Mouse (Mus musculus): ENCODE data around the gene Thsd7a.
A peak's percentile ranks its signal among the peaks of the same experiment; 100 is the strongest.

The Thsd7a gene

DNA sequence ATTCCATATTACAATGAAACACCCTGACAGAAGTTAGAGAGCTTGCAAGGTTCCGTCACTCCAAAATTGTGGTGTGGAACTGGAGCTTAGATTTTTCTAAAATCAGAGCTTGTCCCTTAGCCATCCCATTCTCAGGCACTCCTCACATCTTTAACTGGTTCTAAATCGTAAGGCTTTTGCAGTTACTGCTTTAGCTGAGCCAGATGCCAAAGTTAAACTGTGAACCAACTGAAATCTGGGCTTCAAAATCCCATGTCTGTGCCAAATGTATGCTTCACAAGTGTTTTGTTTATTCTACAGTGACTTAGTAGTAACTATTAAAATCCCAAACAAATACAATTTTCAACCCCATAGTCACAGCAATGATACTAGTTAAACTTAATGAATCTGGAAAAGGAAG is 242.3 kb downstream of the Thsd7a start:
- peak; percentile 49 for DNase-seq (ENCODE audit: low read depth, low spot score)

DNA sequence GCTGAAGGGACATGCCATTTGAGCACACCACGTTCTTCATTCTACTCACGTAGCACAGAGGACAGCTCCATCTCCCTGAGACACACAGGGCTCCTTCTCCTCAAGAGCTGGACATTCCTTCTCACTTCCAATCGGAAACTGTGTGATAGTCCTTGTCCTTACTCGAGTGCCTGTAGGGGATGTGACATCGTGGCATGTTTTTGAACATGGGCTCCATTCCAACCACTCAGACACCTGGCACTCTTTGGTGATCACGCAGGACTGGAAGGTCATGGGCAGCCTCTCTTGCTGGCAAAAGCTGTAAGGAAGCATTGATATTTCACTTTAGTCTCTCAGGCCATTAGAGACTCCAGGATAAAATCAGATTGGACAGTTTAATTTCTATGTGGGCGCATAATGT is 245.3 kb downstream of the Thsd7a start:
- no peak for DNase-seq (ENCODE audit: low read depth, low spot score)

DNA sequence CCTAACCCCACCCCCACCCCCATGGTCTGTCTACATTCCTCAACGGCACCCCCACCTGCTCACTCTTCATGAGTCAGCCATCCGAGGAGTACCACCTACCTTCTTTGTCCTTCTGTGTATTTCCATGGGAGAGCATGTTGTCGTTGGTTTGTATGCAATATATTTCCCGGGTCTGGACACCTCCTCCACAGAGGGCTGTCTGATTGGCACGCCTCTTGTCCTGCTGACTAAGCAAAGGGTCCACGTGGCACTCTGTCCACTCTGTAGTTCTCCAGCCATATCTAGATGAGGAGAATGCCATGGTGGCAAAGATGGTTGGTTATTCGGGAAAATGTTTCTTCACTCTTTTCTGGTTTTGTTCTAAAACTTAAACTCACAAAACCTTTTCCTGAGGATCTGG is 248.3 kb downstream of the Thsd7a start:
- DNase-seq (ENCODE audit: low read depth, low spot score) = no peak

DNA sequence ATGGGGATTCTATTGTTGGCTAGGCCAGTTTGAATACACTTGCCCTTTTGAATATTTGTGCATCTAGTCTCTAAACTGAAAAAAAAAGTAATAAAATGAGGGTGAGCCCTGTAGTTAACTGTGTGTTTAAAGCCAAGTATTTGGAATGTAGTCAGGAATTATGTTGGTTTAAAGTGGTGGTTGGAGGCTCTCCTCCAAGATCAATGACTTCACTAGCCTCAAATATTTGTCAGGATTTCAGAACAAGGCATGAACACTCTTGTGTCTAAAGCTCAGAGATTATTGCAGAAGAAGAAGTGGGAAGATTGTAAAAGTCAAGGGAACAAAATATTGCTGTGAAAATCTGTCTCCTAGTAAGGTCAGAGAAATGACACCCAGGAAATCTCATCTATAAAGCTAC is 249.3 kb downstream of the Thsd7a start:
- DNase-seq (ENCODE audit: low read depth, low spot score) = no peak

DNA sequence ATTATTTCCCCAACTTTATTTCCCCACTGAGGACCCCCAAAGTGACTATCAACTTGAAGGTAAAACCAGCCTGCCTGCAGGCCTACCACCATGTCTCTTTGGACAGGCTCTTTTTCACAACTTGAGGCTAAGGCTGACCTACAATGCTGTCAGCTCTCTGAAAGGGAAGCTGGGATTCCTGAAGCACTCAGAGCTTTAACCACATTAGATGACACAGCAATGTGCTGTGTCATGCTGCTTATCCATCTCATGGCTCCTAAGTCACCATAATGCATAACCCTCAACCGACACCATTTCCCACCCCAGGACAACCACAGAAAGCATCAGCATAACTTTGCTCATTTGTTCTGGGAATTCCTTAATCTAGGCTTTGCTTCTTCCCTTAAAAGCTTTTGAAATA is 255.6 kb downstream of the Thsd7a start:
- DNase-seq (ENCODE audit: low read depth, low spot score) = no peak

DNA sequence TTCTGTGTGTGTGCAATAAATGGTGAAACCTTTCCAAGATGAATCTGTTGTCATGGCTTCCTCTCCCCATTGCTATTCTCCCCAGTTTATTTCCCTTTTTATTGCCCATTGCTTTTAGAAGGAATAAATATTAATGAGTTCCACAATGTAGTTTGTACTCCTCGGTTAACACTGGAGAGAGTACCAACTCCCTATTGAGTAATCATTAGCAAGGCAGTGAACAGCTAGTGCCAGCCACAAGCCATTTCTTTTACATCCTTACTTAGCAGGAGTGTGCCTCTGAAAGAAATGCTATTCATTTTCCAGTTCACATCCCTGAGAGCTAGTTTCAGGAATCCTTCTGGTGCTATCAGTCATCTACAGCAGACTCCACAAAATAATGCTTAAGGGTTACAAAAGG is 260.3 kb downstream of the Thsd7a start:
- no peak for DNase-seq (ENCODE audit: low read depth, low spot score)

DNA sequence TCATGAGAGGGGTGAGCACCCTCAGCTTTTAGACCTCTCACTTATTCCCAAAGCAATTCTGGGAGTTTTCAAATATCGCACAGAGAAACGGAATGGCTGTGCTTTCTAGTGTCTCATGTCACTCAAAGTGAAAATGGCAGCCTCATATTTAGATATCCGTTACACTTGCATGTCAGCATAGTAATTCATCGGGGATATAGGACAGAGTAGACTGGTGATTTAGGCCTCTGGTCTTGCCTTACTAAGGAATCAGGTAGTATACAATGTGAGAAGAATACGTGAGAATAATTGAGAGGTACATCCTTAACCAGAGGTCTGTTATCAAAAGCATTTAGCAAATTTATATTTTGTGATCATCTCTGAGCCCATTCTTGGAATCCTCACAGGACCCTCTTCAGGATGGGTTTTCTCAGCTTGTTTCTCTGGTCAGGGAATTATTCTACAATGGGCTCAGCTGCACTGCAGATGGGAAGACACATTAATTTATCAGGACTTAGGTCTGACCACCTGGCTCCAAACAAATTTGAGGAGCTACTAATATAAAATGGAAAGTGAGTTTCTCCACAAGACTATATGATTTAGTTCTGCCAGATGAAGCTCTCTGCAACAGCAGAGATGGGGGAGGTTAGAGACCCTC is 267.6 kb downstream of the Thsd7a start:
- no peak for DNase-seq (ENCODE audit: low read depth, low spot score)

DNA sequence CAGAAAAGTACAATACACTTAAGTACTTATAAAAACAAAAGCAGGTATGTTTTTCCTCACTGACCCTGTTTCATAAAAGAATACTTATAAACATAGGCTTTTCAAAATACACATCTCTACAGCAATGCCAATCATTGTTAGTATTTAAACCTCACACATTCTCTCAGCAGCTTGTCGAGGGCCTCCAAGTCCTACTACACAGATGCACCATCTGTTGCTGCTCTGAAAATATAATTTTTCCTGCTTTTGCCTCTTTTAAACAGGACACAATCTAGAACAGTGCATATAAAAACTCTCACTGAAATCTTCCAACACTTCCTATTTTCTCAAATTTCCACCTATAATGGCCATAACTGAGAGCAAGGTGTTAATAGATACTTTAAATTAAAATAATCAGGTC is 270.9 kb downstream of the Thsd7a start:
- DNase-seq (ENCODE audit: low read depth, low spot score) = peak; percentile 74

DNA sequence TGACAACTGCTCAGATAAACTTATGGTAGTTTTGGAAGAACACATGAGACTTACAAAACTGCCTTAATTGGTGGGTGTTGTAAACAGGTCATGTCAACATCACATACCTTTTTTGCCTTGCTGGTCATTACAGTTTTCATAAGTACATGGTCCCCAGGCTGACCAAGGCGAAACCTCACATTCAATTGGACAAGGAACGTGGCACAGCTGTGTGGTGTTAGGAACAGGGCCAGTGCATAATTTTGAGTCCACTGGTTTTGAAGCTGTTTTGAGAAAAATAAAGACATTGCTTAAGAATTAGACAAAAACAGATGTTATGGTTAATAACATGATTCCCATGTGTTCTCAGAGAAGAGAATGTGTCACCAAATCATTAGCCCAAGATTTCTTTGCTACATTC is 278.3 kb downstream of the Thsd7a start:
- no peak for DNase-seq (ENCODE audit: low read depth, low spot score)

DNA sequence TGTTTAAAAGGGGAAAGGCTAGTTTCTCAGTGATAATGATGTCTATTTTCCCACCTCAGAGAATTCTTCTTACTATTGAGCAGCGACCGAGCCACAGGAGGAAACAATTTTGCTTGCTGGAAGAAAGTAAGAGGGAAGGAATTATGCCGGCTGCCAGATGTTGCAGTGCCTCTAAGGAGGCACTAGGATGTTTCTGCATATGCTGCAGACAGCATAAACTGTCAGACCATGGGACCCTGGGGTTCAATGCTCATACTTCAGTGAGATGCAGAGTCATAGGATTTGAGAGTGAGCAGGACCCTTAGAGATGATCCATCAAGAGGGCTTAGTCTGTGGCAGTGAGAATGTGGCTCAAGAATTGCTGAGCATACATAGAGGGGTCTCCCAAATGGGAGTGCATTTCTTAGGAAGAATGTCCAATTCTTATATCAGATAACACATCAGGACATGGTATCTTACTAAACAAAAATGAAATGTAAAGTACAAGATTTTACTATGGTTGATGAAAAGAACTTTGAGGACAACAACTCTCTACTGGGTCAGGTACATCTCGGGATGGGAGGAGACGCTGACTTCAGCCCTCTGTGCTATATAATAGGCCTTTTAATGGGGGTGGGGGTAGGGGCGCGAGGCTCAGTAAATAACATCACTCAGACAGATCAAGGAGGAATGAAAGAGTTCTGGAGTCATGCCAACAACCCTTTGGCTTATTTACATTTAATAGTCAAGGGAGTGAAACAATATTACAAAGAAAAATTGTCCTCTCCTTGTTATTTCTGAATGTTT is 281.7 kb downstream of the Thsd7a start:
- DNase-seq (ENCODE audit: low read depth, low spot score) = no peak

DNA sequence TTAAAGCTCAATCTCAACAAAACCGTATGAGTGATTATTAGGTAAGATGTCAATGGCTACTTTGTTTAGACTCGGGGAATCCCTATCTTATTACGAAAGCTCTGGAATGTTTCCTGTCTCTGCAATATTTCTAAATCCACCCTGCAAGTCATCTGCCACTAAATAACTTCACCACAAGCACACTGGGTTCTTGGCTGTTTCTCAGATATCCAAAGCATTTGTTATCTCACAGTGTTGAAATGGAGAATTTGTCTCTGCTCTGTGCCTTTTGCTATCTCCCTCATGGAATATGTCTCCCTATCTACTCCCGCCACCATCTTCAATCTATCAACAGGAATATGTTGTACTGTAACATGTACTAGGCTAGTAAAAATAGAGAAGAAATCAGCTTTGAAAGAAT is 290.4 kb downstream of the Thsd7a start:
- no peak for DNase-seq (ENCODE audit: low read depth, low spot score)

DNA sequence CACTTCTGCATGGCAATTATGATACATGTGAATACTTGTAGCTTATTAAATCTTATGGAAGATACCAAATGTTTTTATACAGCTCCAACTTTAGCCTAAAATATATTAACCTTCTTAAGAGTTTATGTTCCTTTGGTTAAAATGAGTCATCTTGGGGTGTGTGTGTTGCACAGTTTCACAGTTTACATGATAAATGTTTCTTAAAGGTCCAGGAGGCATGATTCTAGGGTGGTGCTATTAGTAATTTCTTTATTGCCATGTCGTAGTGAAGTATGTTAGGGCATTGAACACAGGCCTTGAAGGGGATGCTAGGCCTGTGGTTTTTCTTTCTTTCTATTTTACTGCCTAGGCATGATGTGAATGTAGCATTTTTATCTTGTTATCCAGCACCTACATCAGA is 291.8 kb downstream of the Thsd7a start:
- no peak for DNase-seq (ENCODE audit: low read depth, low spot score)

DNA sequence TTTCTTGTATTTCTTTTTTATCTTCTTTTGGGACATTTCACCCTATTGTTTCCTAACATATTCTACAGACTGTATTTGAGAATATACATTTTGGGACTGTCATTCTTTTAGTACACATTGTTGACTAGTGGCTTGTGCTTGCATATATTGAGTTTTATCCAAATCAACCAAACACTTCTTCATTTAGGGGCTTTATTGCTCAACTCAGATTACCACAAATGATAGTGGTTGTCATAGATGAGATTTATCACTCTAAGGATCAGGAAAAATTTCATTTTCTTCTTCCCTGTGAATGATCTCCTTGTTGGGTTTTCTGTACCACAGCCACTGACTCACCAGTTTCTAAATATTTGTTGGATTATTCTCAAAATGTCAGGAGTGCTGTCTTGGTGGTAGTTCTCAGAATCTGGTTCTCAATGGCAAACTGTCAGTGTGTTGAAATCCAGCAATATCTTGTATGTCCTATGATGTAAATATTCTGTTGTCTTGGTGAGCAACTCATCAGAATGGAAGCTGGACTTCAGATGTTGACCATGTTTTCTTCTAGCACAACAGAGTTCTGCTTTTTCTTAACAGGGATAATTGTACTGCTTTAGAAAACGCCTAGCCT is 294.2 kb downstream of the Thsd7a start:
- DNase-seq (ENCODE audit: low read depth, low spot score) = no peak

DNA sequence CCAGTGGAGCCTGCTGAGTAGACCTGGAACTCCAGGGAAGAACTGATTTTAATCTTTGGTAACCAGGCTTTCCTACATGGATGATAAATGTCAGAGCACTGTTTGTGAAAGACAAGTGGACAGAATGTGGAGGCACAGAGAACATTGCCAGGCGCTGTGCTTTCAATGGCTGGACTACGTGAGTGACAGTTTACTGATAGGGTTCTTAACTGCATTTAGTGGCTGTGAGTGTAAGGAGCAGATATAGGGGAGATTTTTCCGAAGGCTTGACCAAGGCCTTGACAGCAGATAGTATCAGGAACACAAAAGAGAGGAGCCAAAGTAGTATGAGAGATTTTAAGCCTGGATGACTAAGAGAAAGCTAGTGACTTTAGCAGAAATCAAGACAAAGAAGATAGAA is 295.1 kb downstream of the Thsd7a start:
- DNase-seq (ENCODE audit: low read depth, low spot score) = no peak

DNA sequence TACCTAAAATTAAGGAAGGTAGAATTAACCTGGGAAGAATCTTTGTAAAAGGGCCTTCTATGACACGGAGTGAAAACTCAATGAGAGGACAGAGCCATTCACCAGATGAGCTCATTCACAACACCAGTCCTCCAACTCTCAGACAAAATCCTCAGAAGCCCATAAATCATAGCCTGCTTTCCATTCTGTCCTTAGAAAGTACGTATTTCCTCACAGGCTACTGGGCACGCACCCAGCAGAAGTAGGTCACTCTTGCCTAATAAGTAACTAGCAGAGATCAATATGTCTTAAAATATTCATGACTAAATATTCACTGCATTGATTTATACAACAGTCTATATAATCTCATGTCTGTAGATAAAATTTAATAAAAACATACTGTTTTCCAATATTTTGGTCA is 300.4 kb downstream of the Thsd7a start:
- DNase-seq (ENCODE audit: low read depth, low spot score) = peak; percentile 15

DNA sequence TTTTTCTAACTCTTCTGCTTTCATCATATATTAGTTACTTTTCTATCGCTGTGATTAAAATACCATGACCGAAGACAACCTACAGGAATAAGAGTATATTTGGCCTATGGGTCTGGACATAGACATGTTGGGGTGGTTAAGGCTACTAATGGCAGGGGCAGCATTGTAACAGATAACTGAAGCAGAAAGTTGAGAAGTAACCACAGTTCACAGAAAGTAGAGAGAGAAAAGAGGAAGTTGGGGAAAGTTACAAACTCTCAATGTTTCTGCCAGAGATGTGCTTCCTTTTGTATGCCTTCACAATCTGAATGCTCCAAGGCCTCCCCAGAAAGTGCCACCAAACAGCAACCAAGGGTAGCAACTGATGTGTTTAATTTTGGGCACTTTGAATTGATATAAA is 303.7 kb downstream of the Thsd7a start:
- DNase-seq (ENCODE audit: low read depth, low spot score) = no peak

DNA sequence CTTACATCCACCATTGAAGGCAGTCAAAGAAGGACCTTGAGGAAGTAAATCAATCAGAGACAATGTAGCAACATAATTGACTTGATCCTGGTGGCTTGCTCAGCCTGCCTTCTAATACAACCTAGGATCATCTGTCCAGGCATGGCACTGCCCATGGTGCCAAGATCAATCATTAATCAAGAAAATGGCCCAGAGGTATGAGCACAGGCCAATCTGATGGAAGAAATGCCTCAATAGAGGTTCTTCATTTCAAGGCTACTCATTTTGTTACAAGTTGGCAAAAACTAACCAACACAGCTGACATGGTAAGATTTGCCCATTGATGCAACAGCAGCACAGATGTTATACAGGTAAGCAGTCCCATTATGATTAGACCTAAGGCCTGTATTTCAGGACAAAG is 309.6 kb downstream of the Thsd7a start:
- no peak for DNase-seq (ENCODE audit: low read depth, low spot score)

DNA sequence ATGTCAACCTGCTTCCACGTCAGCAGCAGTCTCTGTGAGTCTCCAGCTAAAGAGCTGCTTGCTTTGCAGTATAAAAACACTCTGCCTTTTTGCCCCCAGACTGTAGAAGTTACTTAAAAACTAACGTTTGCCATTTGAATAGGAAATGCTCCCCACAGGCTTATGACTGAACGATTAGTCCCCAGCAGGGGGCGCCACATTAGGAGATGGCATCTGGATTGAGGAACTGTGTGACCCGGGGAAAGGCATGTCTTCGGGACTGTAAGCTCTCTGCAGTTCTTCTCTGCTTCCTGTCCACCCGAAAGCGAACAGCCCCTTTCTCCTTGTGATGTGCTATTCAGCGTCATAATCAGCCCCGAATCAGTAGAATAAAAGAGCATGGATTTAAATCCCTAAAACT is 330.1 kb downstream of the Thsd7a start:
- DNase-seq (ENCODE audit: low read depth, low spot score) = no peak

DNA sequence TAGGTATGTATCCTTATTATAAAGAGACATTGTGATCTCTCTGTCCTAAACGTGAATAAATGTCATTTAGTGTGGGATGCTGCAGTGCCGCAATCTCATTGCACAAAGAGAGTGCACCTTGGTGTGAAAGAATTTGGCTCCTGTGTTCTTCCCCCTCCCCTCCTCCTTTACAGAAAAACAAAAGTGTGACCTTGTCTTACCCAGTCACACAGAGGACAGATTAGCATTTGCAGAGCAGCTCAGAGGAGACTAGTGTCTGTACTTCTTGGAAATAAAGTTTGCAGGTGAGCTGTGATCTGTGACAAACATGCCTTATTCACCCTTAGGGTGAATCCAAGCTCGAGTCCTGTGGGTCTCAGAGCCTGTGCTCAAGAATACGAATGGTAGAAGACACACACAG is 332.2 kb downstream of the Thsd7a start:
- DNase-seq (ENCODE audit: low read depth, low spot score) = no peak

DNA sequence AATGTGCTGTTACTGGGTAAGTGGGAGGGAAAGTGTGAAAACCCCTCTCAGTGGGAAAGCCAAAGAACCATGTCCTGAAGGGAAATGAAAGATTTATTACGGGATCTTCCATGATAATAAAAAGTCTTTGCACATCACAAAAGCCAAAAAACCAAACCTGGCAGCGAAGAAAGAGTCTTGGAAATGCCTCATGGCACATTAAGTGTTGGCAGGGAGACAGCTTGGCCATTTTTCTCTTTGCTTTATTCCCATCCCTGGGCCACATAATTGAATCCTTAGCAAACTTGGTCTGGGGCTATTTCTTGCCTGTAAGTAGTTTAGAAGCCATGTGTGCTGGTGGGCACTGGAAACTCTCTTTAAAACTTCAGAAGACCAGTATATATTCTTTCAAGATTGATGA is 344.8 kb downstream of the Thsd7a start:
- no peak for DNase-seq (ENCODE audit: low read depth, low spot score)

DNA sequence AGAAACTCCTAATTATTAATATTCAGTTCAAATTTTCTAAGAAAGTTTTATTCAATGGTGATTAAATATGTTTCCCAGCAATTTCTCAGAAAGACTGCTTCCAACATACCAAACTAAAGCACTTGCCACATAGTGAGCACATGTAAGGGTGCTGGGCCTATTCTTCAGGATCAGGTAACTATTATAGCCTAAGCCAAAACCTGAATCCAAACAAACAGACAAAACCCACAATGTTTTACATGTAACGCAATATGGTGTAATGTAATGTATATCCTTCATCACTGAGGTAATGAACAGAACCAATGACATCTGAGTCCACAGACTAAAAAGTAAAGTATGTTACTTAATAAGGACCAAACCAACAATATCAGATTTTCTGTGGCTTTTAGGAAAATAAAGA is 346.2 kb downstream of the Thsd7a start:
- DNase-seq (ENCODE audit: low read depth, low spot score) = no peak

DNA sequence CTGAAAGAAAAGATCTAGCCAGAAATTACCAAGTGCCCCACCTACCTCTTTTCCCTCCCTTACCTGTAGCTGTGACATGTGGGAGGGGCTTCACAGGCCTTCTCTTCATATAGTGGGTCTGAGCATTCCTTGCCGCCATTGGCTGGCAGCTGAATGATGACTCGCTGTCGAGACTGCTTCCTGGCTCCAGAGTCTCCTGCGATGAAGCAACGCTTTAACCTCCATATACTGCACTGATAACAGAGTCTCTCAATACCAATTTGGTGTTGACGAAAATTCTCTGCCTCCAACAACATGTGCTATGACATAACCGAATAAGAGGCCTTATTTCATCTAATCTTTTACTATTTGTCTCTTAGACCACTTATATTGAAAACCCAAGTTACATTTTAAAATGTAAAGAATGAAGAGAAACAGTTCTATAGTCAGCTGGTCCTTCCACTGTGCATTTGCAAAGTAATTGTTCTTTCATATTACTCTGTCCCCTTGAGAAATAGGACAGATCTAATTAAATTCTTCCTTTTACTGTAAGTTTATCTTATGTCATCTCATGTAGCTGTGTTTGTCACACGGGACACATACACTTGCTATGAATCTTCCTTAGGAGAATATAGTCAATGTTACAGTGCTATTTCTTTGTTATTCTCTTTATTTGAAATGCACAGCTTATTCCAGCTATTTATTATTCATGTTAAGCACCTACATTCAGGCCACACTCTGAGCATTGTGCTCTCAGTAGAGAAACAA is 351.3 kb downstream of the Thsd7a start:
- no peak for DNase-seq (ENCODE audit: low read depth, low spot score)
